Comparison of ENCODE assay signal across 9 mouse cellular contexts in the genomic region with DNA sequence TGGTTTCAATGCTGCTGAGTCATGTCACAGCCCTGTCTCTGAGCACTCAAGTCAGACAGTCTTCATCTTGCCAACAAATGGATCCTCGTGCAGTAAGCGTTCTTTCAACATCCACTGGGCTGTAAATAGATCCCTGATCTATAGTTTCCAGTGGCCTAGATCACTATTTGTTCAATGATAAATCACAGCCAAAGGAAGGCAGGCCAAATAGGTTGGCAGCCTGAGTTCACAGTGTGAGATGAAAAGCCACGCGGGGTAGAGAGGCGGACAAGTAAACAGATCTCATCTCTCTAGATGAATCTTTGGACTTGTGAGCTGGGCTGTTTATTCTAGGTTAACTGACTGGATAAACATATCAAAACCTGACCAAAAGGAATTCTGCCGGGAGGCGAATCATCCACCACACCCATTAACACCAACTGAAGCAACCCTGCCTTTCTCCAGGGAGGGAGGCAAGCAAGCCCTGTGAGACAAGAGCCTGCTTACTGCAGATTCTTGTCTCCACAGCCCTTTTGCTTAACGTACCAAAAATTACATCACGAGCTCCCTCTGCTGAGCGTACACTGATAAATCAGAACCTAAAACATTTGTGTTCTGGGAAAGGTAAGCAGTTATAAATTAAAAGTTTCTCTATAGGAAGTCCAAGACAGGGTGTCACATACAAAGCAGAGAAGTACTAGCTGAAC. TPM values are rescaled to one million over a fixed set of nuclear protein-coding genes. Genes with fewer than 3 reads are reported as not detected.
A peak's percentile ranks its signal among the peaks of the same experiment; 100 is the strongest.
DNase-seq lines count a peak whose midpoint lies in the region; ATAC-seq lines count a peak whose summit lies in the region.
"Had no signal": no experiment of that assay in that cellular context is flagged by ENCODE, and none has a peak within 500 bp of the region (broad histone marks: within the 10 kb centered on the region; RNA-seq: fewer than 3 reads in every experiment).

No protein-coding gene starts in this region.

- no peaks in the 10 kb centered on the region for H3K4me1 ChIP-seq in heart, embryonic 13.5 days
- H3K4me1 ChIP-seq: stomach, embryonic 15.5 days had no signal

- 0 out of 2 replicates have a peak overlapping the region, but pooled peaks have one; percentile 3 for H3K9ac ChIP-seq in heart, embryonic 13.5 days
- H3K9ac ChIP-seq: stomach, embryonic 15.5 days had no signal

- DNase-seq in heart, postnatal 25 days (ENCODE audit: low spot score): no peak
- peak; percentile 26 for DNase-seq in Muller cell, postnatal 12 days (ENCODE audit: inconsistent ontology term)
- peak; percentile 34 to 58 for DNase-seq in cerebellum, postnatal 25 days
- peak; percentile 59 for DNase-seq in layer of hippocampus, adult 11-12 months (ENCODE audit: low spot score)
- peak; percentile 29 for DNase-seq in lung, postnatal 14 days

- no peak for ATAC-seq in heart, embryonic 13.5 days (ENCODE audit: extremely low read depth, insufficient number of reproducible peaks, low FRiP score, low TSS enrichment)
- no peak for ATAC-seq in CD4-positive, CD25-positive, alpha-beta regulatory T cell, adult 4 months
- no peak for ATAC-seq in activated CD4-positive, CD25-positive, alpha-beta regulatory T cell, adult 4 months

- no peak overlapping the region for H3K27ac ChIP-seq in heart, embryonic 13.5 days (replicated peaks)
- H3K27ac ChIP-seq: stomach, embryonic 15.5 days had no signal

- no peaks in the 10 kb centered on the region; the same call in 1 of the 2 replicates for H3K27me3 ChIP-seq in heart, embryonic 13.5 days (replicated peaks)
- H3K27me3 ChIP-seq: stomach, embryonic 15.5 days had no signal

- 52% methylated on average over 10 of the region's 10 CpGs for WGBS in heart, embryonic 13.5 days

- H3K9me3 ChIP-seq in heart, embryonic 13.5 days: 0 out of 2 replicates have a peak, but pooled peaks cover 3% of the 10 kb centered on the region
- H3K9me3 ChIP-seq: stomach, embryonic 15.5 days had no signal

- no peak overlapping the region for H3K4me3 ChIP-seq in heart, embryonic 13.5 days
- H3K4me3 ChIP-seq: stomach, embryonic 15.5 days had no signal

- H3K4me2 ChIP-seq in heart, embryonic 13.5 days: no peak overlapping the region
- H3K4me2 ChIP-seq: stomach, embryonic 15.5 days had no signal

- no peaks in the 10 kb centered on the region for H3K36me3 ChIP-seq in heart, embryonic 13.5 days
- H3K36me3 ChIP-seq: stomach, embryonic 15.5 days had no signal

- intact Hi-C loops in heart, postnatal 25 days (cut with DNase I): loop anchor here (5.0 kb wide), 1 partner anchor 717 kb away; no protein-coding TSS in a partner anchor

RNA-seq across cellular contexts. Expression of a gene that starts 31.6 kb away (rescaled TPM):
- polyA plus RNA-seq in heart, embryonic 13.5 days (2015; fragmentation: Nextera tagmentation; extraction: Ambion mirVana): 0.04 and 0.15 TPM in 2 replicates
- under 1 TPM; 0.70 to 0.73 TPM for total RNA-seq in heart, postnatal 25 days (2021)
- not detected for polyA plus RNA-seq in CD4-positive, CD25-positive, alpha-beta regulatory T cell, adult 4 months (2017; shearing (Covaris generic))
- not detected for polyA plus RNA-seq in activated CD4-positive, CD25-positive, alpha-beta regulatory T cell, adult 4 months (2017; shearing (Covaris generic))
